Mouse (Mus musculus): ENCODE measurements at regions not wholly inside any gene's neighbourhood (a gene's known extent, or its start where the extent isn't known, plus 50 kb on each side); places are given as distances from the start of the nearest gene placed in this dataset.

DNA sequence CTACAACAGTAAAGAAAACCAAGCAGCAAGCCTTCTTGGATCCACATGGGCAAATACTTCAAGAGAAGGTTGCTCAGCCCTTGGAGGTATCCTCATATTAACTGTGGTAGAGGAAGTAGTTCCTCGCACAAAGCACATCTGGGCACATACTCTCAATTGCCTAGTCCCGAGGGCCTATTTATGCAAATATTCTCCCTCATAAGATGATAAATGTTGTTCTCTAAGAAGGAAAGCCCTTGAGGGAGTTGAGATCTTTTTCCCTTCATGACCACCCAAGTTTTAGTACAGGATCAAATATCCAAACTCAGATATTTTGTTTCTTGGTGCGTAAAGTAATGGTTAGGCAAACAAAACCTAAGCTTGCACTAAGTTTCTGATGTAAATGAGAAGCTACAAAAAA, 340.6 kb downstream of the Arl4a start:
- no peaks in the 10 kb centered on the region for H3K4me1 ChIP-seq
- H3K27ac ChIP-seq, result no peak overlapping the region
- no peaks in the 10 kb centered on the region for H3K36me3 ChIP-seq (replicated peaks)
- no peaks in the 10 kb centered on the region for H3K27me3 ChIP-seq (ENCODE audit: poor library complexity, severe bottlenecking)
- WGBS, result 91% methylated on average over 3 of the region's 3 CpGs
- no peak for DNase-seq (ENCODE audit: extremely low spot score, low spot score)
- no peak overlapping the region for H3K4me3 ChIP-seq
- no peaks in the 10 kb centered on the region for H3K9me3 ChIP-seq

DNA sequence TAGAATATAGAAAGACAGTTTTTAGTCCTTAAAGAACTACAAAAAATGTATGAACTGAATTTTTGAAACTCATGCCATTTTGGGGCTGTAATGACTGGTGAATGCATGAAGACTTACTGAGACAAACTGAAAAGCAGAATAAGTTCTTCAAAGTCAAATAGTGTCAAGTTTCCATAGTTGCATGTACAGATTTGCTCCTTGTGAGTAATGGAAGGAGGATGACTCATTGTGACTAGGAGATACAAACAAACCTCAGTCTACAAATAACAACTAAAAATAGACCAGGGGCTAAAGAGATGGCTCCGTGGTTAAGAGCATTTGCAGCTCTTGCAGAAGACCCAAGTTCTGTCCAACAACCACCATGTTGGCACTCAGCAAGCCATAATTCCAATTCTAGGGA, 342.5 kb downstream of the Arl4a start:
- no peaks in the 10 kb centered on the region for H3K36me3 ChIP-seq (replicated peaks)
- WGBS, result 84% methylated on average over 1 of the region's 1 CpGs
- DNase-seq (ENCODE audit: extremely low spot score, low spot score), result no peak
- no peak overlapping the region for H3K27ac ChIP-seq
- no peaks in the 10 kb centered on the region for H3K9me3 ChIP-seq
- no peaks in the 10 kb centered on the region for H3K27me3 ChIP-seq (ENCODE audit: poor library complexity, severe bottlenecking)
- no peak overlapping the region for H3K4me3 ChIP-seq
- H3K4me1 ChIP-seq, result no peaks in the 10 kb centered on the region

- H3K4me3 ChIP-seq, result no peak overlapping the region
- no peak for DNase-seq (ENCODE audit: extremely low spot score, low spot score)
- H3K36me3 ChIP-seq (replicated peaks), result no peaks in the 10 kb centered on the region
- no peaks in the 10 kb centered on the region for H3K4me1 ChIP-seq
- 86% methylated on average over 2 of the region's 2 CpGs for WGBS
- no peaks in the 10 kb centered on the region for H3K27me3 ChIP-seq (ENCODE audit: poor library complexity, severe bottlenecking)
- no peak overlapping the region for H3K27ac ChIP-seq
- no peaks in the 10 kb centered on the region for H3K9me3 ChIP-seq
These were observed 345.8 kb downstream of the Arl4a start for GRCm38 (mm10) chr12:39692043-39692442.

DNA sequence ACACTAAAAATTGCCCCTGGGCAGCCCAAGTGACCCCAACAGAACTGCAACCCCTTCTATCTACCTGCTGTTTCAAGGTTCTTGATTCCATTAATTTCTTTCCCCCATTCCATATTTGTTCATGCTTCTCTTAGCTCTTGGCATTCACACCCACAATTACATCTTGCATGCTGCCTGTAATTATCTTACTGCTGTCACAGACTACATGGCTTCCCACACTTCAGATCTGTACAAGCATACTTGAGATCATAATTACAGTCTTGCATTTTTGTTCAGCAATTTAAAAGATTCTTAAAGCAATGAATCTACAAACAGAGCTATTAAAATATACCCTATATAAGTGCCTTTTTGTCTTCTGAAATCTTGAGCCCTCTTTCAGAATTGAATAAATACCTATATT, 352.4 kb downstream of the Arl4a start:
- H3K4me3 ChIP-seq, result no peak overlapping the region
- no peaks in the 10 kb centered on the region for H3K4me1 ChIP-seq
- no peak for DNase-seq (ENCODE audit: extremely low spot score, low spot score)
- no peaks in the 10 kb centered on the region for H3K36me3 ChIP-seq (replicated peaks)
- no peak overlapping the region for H3K27ac ChIP-seq
- no peaks in the 10 kb centered on the region for H3K27me3 ChIP-seq (ENCODE audit: poor library complexity, severe bottlenecking)
- no peaks in the 10 kb centered on the region for H3K9me3 ChIP-seq

DNA sequence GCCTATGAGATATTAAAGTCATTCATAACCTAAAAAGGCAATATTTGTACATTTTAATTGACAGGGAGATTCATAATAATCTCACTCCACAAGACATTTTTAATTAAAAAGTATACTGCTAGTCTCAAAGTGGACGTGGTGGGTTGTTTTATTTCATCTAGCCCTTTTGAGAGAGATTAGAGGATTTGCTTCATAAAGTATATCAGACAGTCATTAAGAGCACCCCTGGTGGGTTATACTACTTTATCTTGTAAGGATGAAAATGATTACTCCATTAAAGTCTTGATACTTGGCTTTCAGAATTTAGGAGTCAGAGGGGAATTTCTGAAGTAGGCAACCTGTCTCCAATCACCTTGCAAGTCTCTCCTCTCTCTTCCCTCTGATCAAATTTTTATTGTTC, 355.7 kb downstream of the Arl4a start:
- Histone ChIP-seq H3K36me3 (replicated peaks) (no peaks in the 10 kb centered on the region), H3K27me3 (ENCODE audit: poor library complexity, severe bottlenecking) (no peaks in the 10 kb centered on the region), H3K4me1 (no peaks in the 10 kb centered on the region), H3K27ac (no peak overlapping the region), H3K4me3 (no peak overlapping the region), H3K9me3 (no peaks in the 10 kb centered on the region)
- WGBS, result 78% methylated on average over 1 of the region's 1 CpGs
- DNase-seq (ENCODE audit: extremely low spot score, low spot score), result no peak

DNA sequence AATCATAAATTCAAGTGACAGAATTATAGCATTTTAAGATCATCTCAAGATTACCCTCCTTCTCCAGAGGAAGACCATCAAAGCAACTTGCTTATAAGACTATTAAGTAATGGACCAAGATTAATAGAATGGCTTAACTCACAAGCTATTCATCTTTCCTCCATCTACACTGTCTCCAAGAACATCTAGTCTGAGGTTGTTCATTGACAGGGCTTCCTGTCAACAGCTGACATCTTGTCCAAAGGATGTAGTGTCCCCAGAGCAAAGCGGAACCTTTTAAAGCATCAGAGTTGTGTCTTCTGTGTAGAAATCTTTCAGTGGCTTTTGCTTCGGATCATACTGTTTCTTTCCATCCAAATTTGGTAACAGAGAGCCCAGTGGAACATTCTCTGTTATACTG, 362.2 kb downstream of the Arl4a start:
- 91% methylated on average over 2 of the region's 2 CpGs for WGBS
- Histone ChIP-seq H3K9me3 (no peaks in the 10 kb centered on the region), H3K27ac (no peak overlapping the region), H3K4me1 (no peaks in the 10 kb centered on the region), H3K36me3 (replicated peaks) (no peaks in the 10 kb centered on the region), H3K4me3 (no peak overlapping the region), H3K27me3 (ENCODE audit: poor library complexity, severe bottlenecking) (no peaks in the 10 kb centered on the region)
- no peak for DNase-seq (ENCODE audit: extremely low spot score, low spot score)

DNA sequence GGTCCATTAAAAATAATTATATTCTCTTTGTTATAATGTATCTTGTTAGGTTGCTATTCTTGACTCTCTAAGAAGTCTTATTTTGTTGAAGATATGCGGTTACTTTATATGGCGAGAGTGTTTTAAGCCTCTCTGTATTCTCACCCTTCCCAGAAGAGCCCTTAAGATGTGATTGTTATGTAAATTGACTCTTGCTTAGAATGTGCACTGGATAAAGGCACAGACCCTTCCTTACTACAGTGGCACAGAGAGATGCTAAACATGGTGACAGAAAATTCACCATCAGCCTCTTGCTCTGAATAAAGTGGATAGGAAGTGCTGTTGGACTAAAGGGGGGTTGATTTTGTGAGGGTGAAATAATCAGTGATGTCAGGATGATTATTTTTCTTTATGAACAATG, 370.1 kb downstream of the Arl4a start:
- Histone ChIP-seq H3K27me3 (ENCODE audit: poor library complexity, severe bottlenecking) (no peaks in the 10 kb centered on the region), H3K4me3 (no peak overlapping the region), H3K36me3 (replicated peaks) (no peaks in the 10 kb centered on the region), H3K27ac (no peak overlapping the region), H3K9me3 (no peaks in the 10 kb centered on the region), H3K4me1 (peaks cover 11% of the 10 kb centered on the region)
- no peak for DNase-seq (ENCODE audit: extremely low spot score, low spot score)
- WGBS, result 50% methylated on average over 2 of the region's 2 CpGs

DNA sequence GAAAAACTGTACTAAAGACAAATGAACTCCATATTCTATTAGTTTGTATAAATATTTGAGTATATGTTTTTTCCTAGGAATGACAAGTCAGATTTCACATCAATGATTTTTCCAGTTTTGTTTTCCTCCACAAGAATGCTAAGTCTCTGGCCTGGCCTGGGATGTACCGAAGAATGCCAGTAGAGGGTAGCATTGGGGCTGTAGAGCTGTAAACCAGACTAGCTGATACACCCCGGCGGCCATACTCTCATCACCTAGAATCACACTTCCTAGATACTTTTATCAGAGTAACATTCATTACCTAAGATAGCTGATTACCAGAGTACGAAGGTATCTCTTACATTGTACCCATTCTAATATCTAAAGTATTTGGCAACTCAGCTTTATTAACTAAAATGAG, 372.4 kb downstream of the Arl4a start:
- peaks cover 11% of the 10 kb centered on the region for H3K4me1 ChIP-seq
- no peaks in the 10 kb centered on the region for H3K9me3 ChIP-seq
- WGBS, result 27% methylated on average over 4 of the region's 4 CpGs
- H3K4me3 ChIP-seq, result no peak overlapping the region
- no peak overlapping the region for H3K27ac ChIP-seq
- H3K27me3 ChIP-seq (ENCODE audit: poor library complexity, severe bottlenecking), result no peaks in the 10 kb centered on the region
- no peaks in the 10 kb centered on the region for H3K36me3 ChIP-seq (replicated peaks)
- DNase-seq (ENCODE audit: extremely low spot score, low spot score), result peak; percentile 39

- no peak overlapping the region for H3K4me3 ChIP-seq
- no peaks in the 10 kb centered on the region for H3K9me3 ChIP-seq
- H3K4me1 ChIP-seq, result no peaks in the 10 kb centered on the region
- 83% methylated on average over 4 of the region's 4 CpGs for WGBS
- DNase-seq (ENCODE audit: extremely low spot score, low spot score), result no peak
- no peak overlapping the region for H3K27ac ChIP-seq
- no peaks in the 10 kb centered on the region for H3K36me3 ChIP-seq (replicated peaks)
- H3K27me3 ChIP-seq (ENCODE audit: poor library complexity, severe bottlenecking), result no peaks in the 10 kb centered on the region
These were observed 377.4 kb downstream of the Arl4a start for GRCm38 (mm10) chr12:39660420-39660819.

DNA sequence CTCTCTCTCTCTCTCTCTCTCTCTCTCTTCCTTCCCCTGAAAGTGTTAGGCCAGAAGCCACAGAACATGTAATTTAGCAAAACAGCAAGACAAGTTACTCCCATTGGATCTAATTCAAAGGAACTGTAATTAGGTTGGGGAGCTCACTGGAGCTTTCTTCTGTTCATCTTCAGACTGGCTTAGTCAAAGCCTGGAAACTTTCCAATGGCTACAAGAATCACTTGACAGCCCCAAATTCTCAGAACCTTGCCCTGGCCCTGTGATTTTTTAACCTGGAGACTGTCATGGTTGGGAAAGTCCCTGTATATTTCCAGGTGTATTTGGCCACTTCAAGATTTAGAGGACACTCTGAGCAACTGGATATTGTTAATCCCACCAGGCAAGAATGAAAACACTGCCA, 381.2 kb downstream of the Arl4a start:
- Histone ChIP-seq H3K36me3 (replicated peaks) (no peaks in the 10 kb centered on the region), H3K4me1 (no peaks in the 10 kb centered on the region), H3K4me3 (no peak overlapping the region), H3K27me3 (ENCODE audit: poor library complexity, severe bottlenecking) (no peaks in the 10 kb centered on the region), H3K9me3 (no peaks in the 10 kb centered on the region), H3K27ac (no peak overlapping the region)
- DNase-seq (ENCODE audit: extremely low spot score, low spot score), result no peak

DNA sequence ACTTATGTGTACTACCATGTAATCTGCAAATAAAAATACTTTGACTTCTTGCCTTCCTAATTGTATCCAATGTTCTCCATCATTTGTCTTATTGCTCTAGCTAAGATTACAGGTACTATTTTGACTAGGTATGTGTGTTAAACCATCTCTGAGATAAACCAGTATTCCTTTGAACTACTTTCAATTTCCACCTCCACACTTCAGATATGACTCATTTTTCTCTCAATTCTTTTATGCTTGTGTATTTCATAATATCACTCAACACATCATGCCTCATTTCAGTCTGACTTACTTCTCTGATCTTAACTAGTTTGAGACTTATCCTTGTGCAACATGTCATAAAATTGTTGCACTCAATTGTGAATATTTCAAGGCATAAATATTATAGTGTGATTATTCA, 388.9 kb downstream of the Arl4a start:
- no peaks in the 10 kb centered on the region for H3K36me3 ChIP-seq (replicated peaks)
- no peak overlapping the region for H3K27ac ChIP-seq
- no peak overlapping the region for H3K4me3 ChIP-seq
- H3K27me3 ChIP-seq (ENCODE audit: poor library complexity, severe bottlenecking), result no peaks in the 10 kb centered on the region
- no peak for DNase-seq (ENCODE audit: extremely low spot score, low spot score)
- H3K9me3 ChIP-seq, result no peaks in the 10 kb centered on the region
- H3K4me1 ChIP-seq, result peaks cover 8% of the 10 kb centered on the region

GRCm38 (mm10) chr12:39646556-39646955, 391.3 kb downstream of the Arl4a start:
- no peak for DNase-seq (ENCODE audit: extremely low spot score, low spot score)
- no peaks in the 10 kb centered on the region for H3K9me3 ChIP-seq
- no peaks in the 10 kb centered on the region for H3K36me3 ChIP-seq (replicated peaks)
- no peak overlapping the region for H3K27ac ChIP-seq
- H3K27me3 ChIP-seq (ENCODE audit: poor library complexity, severe bottlenecking), result no peaks in the 10 kb centered on the region
- peaks cover 8% of the 10 kb centered on the region for H3K4me1 ChIP-seq
- 68% methylated on average over 3 of the region's 3 CpGs for WGBS
- H3K4me3 ChIP-seq, result no peak overlapping the region

DNA sequence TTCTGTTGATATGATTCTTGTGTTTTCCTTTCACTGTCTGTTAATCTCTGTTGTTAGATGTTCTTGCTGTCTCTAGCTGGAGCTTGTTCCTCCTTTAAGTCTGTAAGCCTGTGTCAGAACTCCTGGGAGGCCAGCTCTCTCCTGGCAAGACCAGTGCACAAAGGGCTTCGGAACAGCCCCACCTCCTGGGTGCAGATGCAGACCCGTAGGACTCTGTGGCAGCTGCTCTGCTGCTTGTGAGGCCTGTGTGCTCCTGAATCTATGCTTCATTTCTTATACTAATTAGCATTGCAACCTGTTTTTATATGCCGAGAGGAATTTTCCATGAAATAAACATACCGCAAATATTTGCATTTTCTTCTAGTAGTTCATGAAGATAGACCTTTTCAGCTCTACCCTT, 392.2 kb downstream of the Arl4a start:
- no peaks in the 10 kb centered on the region for H3K9me3 ChIP-seq
- H3K4me3 ChIP-seq, result no peak overlapping the region
- 67% methylated on average over 4 of the region's 4 CpGs for WGBS
- no peaks in the 10 kb centered on the region for H3K27me3 ChIP-seq (ENCODE audit: poor library complexity, severe bottlenecking)
- peaks cover 8% of the 10 kb centered on the region for H3K4me1 ChIP-seq
- H3K36me3 ChIP-seq (replicated peaks), result no peaks in the 10 kb centered on the region
- DNase-seq (ENCODE audit: extremely low spot score, low spot score), result no peak
- H3K27ac ChIP-seq, result no peak overlapping the region

GRCm38 (mm10) chr12:39639246-39639645, 398.6 kb downstream of the Arl4a start:
- Histone ChIP-seq H3K27ac (no peak overlapping the region), H3K4me3 (no peak overlapping the region), H3K36me3 (replicated peaks) (no peaks in the 10 kb centered on the region), H3K9me3 (no peaks in the 10 kb centered on the region), H3K4me1 (no peaks in the 10 kb centered on the region), H3K27me3 (ENCODE audit: poor library complexity, severe bottlenecking) (no peaks in the 10 kb centered on the region)
- no peak for DNase-seq (ENCODE audit: extremely low spot score, low spot score)
- 90% methylated on average over 6 of the region's 6 CpGs for WGBS
